Mouse (Mus musculus) mouse embryonic stem cell (cell line): ENCODE measurements around the gene Cep63.

Source experiments
- in situ Hi-C, 2 experiments: fragments of 300-500 bp; cut with MboI; formaldehyde crosslinking; loops; 1 replicate in 1 of 2; 3 replicates in 1 of 2; pipeline ENCODE4 v1.14.3; 2019 to 2020; ENCODE audit warnings: low sequenced_read_pairs in 2 of 2, low pct_unique_long_range_greater_than_20kb in 1 of 2, mixed read lengths in 1 of 2; ENCODE audit not compliant: unreplicated experiment in 1 of 2

Cep63 gene

DNA sequence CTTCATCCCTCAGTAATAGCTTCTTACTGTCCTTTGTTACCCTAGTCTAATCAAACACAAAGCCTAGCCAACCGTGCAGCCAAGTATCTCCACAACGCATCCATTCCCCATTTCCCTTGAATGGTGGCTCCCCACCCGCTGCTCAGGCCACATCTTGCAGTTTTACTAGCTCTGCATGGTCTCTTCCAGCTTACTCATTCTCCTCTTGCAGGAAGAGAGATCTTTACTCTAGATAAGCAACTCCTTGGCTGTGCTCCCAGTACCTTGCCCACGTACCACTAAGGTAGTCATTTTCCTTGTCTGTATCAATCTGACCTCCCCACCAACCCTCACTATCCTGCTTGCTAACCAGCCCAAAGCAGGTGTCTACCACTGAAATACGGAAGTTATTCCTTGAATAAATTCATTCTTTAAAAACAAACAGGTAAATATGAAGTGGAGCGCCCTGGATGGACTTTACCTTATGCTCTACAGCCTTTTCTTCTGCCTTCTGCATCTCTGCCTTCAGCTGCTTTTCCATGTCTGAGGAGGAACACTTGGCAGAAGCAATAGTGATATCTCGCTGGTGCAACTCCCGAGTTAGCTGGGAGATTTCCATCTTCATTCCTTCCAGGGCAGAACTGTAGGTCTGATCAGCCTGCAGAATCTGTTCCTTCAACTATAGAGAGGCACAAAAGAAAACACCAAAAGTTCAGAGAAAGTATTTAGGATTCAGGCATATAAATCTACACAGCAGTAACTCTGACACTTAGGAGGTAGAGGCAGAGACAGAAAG is 30.5 kb downstream of the Cep63 start:
- in situ Hi-C loops = no loop called here

GRCm38 (mm10) chr9:102594667-102595393 is 31.5 kb downstream of the Cep63 start:
- in situ Hi-C loops = no loop called here

DNA sequence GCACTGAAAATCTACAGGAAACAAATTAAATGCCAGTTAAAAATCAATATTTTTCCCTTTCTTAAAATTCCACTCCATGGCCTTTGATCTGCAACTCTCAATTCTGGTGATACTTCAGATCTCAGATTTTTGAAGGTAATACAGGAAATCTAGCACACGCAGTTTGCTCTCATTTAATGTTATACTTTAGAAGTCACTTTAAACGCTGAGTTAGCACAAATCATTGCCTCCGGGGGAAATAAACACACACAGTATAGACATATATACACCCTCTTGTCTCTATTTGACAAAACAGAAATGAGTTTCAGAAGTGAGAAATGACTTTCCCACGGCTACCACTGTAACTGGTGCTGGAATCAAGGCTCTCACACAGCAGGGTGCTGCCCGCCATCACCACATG is 39.0 kb downstream of the Cep63 start:
- in situ Hi-C loops = no loop called here

- in situ Hi-C loops = no loop called here
Measured at GRCm38 (mm10) chr9:102581921-102582469, 44.3 kb downstream of the Cep63 start.

DNA sequence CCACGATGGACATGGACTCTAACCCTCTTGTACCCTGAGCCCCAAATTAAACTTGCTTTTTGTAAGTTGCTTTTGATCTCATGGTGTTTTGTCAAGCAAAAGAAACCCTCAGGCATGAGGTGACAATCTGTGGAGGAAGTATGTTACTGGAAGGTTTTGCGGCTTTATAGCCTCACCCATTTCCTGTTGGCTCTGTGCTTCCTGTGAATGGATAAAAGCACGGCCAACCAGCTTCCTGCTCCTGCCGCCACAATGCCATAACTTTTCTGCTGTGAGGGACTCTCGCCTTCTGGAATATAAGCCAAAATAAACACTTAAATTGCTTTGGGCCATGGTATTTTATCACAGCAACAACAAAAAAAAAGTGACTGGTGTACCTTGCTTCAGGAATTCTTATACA is 48.9 kb downstream of the Cep63 start:
- in situ Hi-C loops = no loop called here

GRCm38 (mm10) chr9:102572888-102573287 is 53.4 kb downstream of the Cep63 start:
- in situ Hi-C loops = no loop called here

GRCm38 (mm10) chr9:102558463-102558862 is 67.9 kb downstream of the Cep63 start:
- in situ Hi-C loops = no loop called here

- in situ Hi-C loops = no loop called here
Measured at GRCm38 (mm10) chr9:102553781-102554180, 72.6 kb downstream of the Cep63 start.

DNA sequence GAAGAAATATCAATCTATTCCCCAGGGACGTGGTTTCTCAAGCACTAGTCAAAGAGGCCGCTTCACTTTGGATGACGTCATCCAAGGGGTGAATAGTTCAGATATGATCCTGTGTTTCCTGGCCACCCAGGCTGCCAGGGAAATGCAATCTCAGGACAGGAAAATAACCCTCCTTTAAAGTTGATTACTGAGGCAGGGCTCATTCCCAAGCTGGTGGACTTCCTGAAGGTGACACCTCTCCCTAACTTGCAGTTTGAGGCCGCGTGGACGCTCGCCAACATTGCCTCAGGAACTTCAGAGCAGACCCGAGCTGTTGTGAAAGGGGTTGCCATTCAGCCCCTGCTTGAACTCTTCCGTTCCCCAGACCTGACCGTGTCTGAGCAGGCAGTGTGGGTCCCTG is 74.6 kb downstream of the Cep63 start:
- in situ Hi-C loops = no loop called here

DNA sequence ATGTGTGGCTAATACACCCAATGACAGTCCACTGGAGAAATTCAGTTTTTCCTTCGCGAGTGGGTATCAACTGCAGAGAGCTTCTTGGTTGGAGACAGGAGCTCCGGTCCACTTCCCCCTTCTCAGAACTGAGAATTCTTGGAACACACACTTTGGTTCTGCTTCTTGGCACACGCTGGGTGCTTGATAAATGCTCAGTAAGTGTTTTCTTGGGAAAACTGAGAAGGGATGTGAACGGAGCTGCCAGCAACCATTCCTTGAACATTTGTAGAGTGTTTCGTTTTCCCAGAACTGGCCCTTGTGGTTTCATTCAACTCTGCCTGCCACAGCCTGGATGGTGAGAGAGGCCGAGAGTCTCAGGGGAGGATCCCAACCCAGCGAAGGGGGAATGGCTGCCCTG is 77.1 kb downstream of the Cep63 start:
- in situ Hi-C loops = loop anchor here in 1 of 2 experiments (5.0 kb wide), 1 partner anchor 67 kb away; no protein-coding TSS in a partner anchor

- in situ Hi-C loops = loop anchor here in 1 of 2 experiments (5.0 kb wide), 1 partner anchor 65 kb away; no protein-coding TSS in a partner anchor
Measured at GRCm38 (mm10) chr9:102547028-102547354, 79.3 kb downstream of the Cep63 start.

DNA sequence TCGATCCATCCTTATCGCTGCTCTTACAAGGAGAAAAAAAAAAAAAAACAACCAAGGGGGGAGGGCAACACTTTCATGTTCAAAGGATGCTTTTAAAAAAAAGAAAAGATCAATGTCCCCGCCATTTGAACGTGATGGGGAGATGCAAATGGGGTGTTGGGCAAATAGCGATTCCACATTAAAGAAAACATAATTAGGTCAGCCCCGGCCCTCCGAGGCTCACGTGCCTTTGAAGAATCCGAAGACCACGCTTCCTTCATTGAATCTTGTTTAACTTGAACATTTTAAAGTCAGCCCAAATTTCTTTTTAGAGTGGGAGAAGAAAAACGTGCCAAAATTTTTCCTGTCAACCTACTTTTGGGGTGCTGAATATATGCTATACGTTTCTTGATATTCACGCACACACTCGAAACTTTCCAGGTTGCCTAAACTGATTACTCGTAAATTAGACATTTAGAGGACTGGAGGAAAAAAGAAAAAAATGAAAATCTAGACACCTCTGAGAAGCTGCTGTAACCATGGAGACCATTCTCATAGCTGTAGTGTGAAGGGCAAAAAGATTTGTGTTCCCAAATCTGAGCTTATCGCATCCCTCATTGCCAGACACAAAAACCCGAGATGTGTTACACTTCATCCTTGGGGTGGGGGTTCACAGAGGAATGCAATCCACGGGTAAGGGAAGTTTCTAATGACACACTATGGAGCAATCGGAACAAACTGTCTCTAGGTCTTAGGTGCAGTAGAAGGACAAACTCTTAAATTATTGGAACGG is 79.9 kb downstream of the Cep63 start:
- in situ Hi-C loops = loop anchor here in 1 of 2 experiments (5.0 kb wide), 1 partner anchor 64 kb away; no protein-coding TSS in a partner anchor

- in situ Hi-C loops = loop anchor here in 1 of 2 experiments (5.0 kb wide), 1 partner anchor 63 kb away; no protein-coding TSS in a partner anchor
Measured at GRCm38 (mm10) chr9:102545406-102546255, 80.7 kb downstream of the Cep63 start.

GRCm38 (mm10) chr9:102544773-102545366 is 81.5 kb downstream of the Cep63 start:
- in situ Hi-C loops = loop anchor here in 1 of 2 experiments (5.0 kb wide), 1 partner anchor 63 kb away; no protein-coding TSS in a partner anchor

- in situ Hi-C loops = no loop called here
Measured at GRCm38 (mm10) chr9:102544116-102544772, 82.1 kb downstream of the Cep63 start.

- in situ Hi-C loops = no loop called here
Measured at GRCm38 (mm10) chr9:102543761-102544115, 82.6 kb downstream of the Cep63 start.

GRCm38 (mm10) chr9:102542540-102542939 is 83.8 kb downstream of the Cep63 start:
- in situ Hi-C loops = no loop called here
